Mouse (Mus musculus) heart, postnatal 4 days (tissue): ENCODE data around the gene Haus4. TPM values are rescaled to one million over a fixed set of nuclear protein-coding genes. Genes with fewer than 3 reads are reported as not detected.
A peak's percentile ranks its signal among the peaks of the same experiment; 100 is the strongest.

Source experiments
- DNase-seq: peaks from one replicate; pipeline ENCODE4 v3.0.0; 2021
- total RNA-seq, 2 experiments: library from RNA; stranded (reverse); gene quantifications; 2 replicates each; pipeline ENCODE4 v1.2.3; 2021

Gene Haus4
- 10 to 100 TPM; 30.6 to 32.7 TPM for total RNA-seq

DNA sequence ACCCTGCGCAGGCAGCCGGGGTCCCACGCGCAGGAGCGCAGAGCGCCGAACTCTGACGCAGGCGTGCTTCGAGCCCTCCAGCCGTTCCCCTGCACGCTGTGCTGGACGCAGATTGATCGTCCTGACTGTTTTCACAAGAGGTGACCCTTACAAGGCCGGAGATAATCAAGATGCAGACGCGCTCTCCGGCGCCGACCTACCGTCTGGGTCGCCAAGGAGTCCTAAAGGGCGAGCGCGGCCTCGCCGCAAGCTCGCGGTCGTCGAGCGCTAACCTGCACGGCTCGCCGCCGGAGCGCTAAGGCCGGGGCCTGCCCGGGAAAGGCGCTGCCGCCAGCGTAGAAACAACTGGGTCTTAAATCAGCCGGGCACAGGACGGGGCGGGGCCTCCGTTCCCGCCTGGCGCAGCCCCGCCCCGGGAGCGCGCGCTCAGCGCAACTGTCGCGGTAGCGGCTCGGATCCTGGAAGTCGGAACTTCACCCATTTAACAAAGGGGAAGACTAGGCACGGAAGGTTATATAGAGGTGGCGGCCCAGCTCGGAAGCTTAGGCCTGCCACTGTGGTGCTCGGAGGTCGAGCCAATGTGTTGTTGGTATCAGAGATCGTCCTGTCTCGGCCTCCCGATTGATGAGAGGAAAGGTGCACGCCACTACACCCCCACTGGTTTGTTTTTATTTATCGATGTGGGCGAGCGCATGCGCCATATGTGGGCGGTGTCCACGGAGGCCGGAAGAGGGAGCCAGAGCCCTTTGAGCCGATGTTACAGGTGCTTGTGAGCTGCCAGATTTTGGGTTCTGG is at the start of gene Haus4:
Gene Haus4 (minus strand): TSS at position 642 of the 795 bp plus-strand sequence.
- DNase-seq = peak; percentile 86

DNA sequence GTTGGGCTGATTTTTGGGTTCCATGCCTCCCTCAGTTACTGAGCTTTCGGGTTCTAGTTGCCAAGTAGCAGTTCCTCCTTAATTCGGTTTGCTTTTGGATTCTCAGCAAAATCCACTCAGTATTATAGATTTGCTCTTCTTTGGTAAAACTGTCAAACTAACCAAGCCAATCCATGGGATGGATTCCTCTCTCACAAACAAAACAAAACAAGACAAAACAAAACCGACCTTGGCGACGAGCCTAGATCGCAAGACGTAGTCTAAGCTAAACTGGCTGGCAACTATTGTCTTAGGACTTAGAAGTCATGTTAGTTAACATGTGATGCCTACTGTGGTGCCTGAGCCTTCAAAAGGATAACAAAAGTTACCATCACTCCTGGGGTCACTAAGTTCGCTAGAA is 49.3 kb upstream of the Haus4 start:
- DNase-seq = no peak

- DNase-seq = peak; percentile 97
Observed at GRCm38 (mm10) chr14:54603038-54603654, 48.7 kb upstream of the Haus4 start.

DNA sequence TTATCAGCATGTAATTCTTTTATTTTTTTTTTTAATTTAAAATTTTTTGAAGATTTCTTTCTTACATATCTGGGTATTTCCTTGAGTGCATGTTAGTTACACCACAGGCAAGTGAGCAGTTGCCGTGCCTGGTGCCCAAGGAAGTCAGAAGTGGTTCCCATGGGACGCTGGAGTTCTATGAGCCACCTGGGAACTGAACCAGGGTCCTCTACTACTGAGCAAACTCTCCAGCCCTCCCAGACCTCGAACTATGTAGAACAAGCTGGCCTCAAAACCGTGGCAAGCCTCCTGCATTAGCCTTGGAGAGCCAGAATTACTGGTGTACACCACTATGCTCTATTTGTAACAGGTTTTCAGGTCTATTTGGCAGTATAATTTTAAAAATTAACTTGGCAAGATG is 48.2 kb upstream of the Haus4 start:
- no peak for DNase-seq

DNA sequence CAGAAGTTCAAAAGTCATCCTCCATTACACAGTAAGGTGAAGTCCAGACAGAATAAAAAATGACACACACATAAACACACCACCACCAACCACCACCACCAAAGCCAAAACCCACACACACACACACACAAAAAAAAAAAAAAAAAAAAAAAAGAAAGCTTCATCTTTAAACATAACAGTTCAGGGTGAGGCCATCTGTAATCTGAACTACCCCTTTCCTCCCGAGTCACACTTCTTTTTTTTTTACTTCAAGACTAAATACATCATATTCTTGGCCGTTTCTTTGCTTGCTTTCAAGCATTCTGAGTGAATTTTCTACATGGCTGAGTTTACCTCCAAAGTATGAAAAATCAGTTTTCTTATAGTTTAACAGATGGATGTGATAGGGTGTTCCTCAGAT is 47.2 kb upstream of the Haus4 start:
- DNase-seq = no peak

- DNase-seq = no peak
Observed at GRCm38 (mm10) chr14:54597084-54597483, 42.7 kb upstream of the Haus4 start.

DNA sequence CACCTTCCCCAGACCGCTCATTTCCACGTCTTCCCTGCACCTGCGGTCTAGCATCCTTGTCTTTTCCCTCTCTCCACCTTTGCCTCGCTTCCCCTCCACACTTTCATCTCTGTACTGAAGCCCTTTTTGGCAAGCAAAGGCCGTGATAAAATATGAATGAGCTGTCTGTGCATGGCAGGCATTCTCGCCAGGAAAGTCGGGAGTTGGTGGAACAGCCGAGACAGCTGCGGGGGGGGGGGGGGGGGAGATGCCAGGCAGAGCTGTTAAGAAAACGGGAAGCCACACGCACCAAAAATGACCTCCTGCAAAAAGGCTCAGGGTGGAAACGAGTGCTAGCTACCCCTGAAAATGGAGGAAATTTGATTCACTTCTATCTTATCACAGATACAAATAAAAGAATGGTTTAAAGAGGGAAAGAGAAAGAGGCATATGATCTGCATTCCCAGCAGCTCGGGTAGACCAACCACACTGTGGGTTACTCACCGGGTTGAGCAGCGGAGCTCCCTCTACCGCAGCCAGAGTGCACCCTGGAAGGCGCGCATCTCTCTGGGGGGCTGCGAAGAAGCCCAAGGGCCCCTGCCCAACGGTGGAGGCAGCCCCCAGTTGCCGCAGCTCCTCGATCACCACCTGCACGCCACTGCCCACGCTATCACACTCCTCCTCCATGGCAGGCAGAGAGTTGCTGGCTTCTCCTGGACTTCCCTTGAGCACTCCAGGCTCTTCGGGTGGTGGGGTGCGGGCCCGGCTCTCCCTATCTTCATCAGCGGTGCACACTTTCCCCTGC is 40.4 kb upstream of the Haus4 start:
- no peak for DNase-seq

- DNase-seq = no peak
Observed at GRCm38 (mm10) chr14:54594055-54594454, 39.6 kb upstream of the Haus4 start.

DNA sequence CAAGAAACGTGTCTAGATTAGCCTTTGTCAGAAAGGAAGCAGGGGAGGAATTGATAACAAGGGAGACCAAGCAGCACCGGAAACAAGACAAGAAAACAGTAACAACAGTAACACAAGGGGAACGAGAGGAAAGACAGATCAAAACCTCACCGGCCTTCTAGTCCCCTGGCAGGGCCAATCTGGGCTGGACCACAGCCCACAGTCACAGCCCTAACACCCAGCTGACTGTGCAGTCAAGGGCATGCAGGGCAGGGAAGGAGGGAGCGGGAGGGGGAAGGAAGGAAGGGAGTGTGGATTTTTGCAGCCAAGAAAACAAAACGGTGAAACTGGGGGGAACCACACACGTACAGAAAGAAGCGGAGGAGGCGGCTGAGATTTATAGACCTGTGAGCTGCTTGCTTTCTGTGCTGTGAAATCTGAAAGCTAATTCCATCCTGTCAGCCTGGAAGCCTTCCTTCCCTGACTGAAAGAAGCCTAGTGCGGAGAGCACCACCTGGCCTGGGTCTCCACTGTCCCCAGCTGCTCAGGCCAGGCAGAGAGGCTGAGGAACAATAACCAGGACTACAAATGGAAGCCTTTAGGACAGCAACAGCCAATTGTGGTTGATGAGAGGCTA is 38.0 kb upstream of the Haus4 start:
- DNase-seq = peak; percentile 76

- no peak for DNase-seq
Observed at GRCm38 (mm10) chr14:54591056-54591455, 36.6 kb upstream of the Haus4 start.

- peak; percentile 83 for DNase-seq
Observed at GRCm38 (mm10) chr14:54583681-54584338, 29.4 kb upstream of the Haus4 start.

GRCm38 (mm10) chr14:54582536-54582935 is 28.1 kb upstream of the Haus4 start:
- no peak for DNase-seq

- DNase-seq = no peak
Observed at GRCm38 (mm10) chr14:54579638-54580037, 25.2 kb upstream of the Haus4 start.

GRCm38 (mm10) chr14:54578063-54578462 is 23.6 kb upstream of the Haus4 start:
- DNase-seq = peak; percentile 54

DNA sequence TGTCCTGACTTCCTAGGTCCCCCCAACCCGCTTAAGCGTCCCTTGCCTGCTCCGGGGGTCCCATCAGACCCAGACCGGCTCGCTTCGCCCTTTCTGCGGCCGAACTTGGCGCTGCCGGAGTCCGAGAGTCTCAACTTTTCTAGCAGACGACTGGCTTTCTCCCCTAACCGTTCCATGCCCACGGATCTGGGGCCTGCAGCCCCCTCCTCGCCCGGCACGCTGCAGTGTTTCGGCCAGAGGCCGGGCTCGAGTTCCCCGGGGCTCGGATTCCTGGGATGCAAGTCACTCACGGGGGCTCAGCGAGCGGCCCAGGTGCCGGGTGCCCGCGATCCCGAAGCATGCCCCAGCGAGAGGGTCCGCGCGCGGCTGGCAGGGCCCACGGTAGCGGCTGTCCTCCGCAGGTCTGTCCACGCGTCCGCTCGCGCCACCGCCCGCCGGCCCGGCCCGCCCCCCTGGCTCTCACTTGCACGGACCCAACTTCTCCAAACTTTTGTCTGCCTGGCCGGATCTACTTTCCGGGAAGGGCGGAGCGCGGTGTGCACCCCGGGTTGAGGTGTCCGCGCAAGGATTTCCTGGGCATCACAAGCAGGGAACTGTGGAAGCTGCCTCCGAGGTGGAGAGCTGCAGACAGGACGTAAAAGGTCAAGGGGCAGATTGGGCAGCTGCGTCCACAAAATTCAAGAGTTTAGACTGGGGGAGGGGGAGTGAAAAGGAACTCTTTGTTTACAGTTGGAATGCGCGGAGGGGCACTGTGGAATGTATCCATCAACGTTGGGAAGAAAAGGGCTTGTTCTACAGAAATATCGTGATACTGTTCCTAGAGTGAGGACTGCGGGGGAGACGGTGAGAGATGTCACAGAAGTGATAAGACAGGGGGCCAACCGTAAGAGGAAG is 22.9 kb upstream of the Haus4 start, which contains the start of gene Ajuba:
Gene Ajuba (minus strand): TSS at position 470 of the 894 bp plus-strand sequence.
- DNase-seq = peak; percentile 92

- peak; percentile 52 for DNase-seq
Observed at GRCm38 (mm10) chr14:54576241-54577088, 22.0 kb upstream of the Haus4 start.

DNA sequence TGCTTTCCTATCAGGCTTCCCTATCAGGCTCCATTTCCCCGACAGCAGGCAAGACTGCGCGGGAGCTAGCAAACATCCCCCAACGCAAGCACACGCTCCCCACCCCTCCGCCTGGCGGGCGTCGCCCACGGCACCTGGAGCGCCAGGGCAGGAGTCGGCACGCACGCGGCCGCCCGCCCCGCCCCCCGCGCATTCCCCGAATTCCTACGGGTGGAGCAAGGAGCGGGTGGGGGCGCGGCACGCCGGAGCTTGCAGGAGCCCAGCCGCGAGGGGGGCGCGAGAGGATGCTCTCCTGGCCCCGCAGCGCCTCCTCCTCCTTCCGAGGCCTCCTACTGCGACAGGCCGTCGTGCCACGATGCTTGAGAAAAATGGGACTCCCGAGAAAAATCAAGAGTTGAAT is 21.2 kb upstream of the Haus4 start:
- DNase-seq = peak; percentile 87

GRCm38 (mm10) chr14:54575031-54575430 is 20.6 kb upstream of the Haus4 start:
- no peak for DNase-seq

DNA sequence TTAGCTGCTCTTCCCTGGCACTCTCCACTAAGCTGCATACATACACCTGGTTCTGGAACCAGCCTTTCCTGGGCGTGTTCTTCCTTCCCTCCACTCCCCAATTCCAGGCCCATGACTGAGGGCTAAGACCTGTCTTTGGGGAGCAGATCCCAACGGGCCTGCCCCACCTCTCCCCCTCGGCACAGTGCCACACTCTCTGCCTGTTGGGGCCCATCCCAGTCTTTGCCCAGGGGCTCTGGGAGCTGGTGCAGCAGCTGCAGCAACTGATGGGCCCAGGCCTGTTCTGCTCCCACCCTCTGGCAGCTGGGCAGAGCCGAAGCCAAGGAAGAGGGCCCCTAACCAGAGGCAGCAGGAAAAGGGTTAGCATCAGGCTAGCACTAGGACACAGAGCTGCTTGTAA is 19.8 kb upstream of the Haus4 start:
- peak; percentile 38 for DNase-seq
